Mouse (Mus musculus) lung, embryonic 14.5 days (tissue): ENCODE data around the gene Mxd1. TPM values are rescaled to one million over a fixed set of nuclear protein-coding genes. Genes with fewer than 3 reads are reported as not detected.

ENCODE experiments used
- ATAC-seq: fragments of 200-750 bp; cut with Nextera tagmentation; 2 replicates; pipeline ENCODE4 v1.8.0; 2017; ENCODE audit warnings: mild to moderate bottlenecking, moderate TSS enrichment, moderate library complexity; ENCODE audit not compliant: insufficient read depth
- DNase-seq: peaks from one replicate; pipeline ENCODE4 v3.0.0-alpha.2; 2015
- H3K27ac ChIP-seq: fragments of 300-500 bp; sonication (generic); 2 replicates; pipeline ENCODE4 v1.5.1; 2014; ENCODE audit warnings: low read depth, mild to moderate bottlenecking, moderate library complexity
- H3K27me3 ChIP-seq: fragments of 300-500 bp; sonication (generic); 2 replicates; pipeline ENCODE4 v1.6.1; 2014; ENCODE audit warnings: low read length, control low read depth; ENCODE audit not compliant: insufficient read depth
- H3K36me3 ChIP-seq: fragments of 300-500 bp; sonication (generic); 2 replicates; pipeline ENCODE4 v1.6.1; 2014; ENCODE audit warnings: control low read depth; ENCODE audit not compliant: insufficient read depth
- H3K4me1 ChIP-seq: fragments of 300-500 bp; sonication (generic); 2 replicates; pipeline ENCODE4 v1.6.1; 2014; ENCODE audit warnings: antibody characterized with exemption, control low read depth; ENCODE audit not compliant: insufficient read depth
- H3K4me2 ChIP-seq: fragments of 300-500 bp; sonication (generic); 2 replicates; pipeline ENCODE4 v1.6.1; 2014; ENCODE audit warnings: mild to moderate bottlenecking
- H3K4me3 ChIP-seq: fragments of 300-500 bp; sonication (generic); 2 replicates; pipeline ENCODE4 v1.5.1; 2014; ENCODE audit warnings: low read depth, low read length
- H3K9ac ChIP-seq: fragments of 300-500 bp; sonication (generic); 2 replicates; pipeline ENCODE4 v1.6.1; 2014
- H3K9me3 ChIP-seq: fragments of 300-500 bp; sonication (generic); 2 replicates; pipeline ENCODE4 v1.6.1; 2016; ENCODE audit warnings: low read depth, low read length, control low read depth
- CTCF ChIP-seq: IDR thresholded peaks from 2 replicates; pipeline ENCODE4 v1.5.1; 2016; ENCODE audit warnings: antibody characterized with exemption, low read depth
- WGBS: fragments of 180-500 bp; shearing (Covaris S2); extraction: QIAGEN DNeasy Blood & Tissue Kit; methylation state at CpG from one replicate; pipeline ENCODE4 v1.1.7; 2014; 5-methylcytosine and 5-hydroxymethylcytosine counted together
- polyA plus RNA-seq: library from polyadenylated mRNA; unstranded; fragments of >200 nt; fragmentation: Nextera tagmentation; extraction: Ambion mirVana; gene quantifications from 2 replicates; pipeline ENCODE4 v1.2.1, GENCODE M21; 2014

Gene Mxd1
- polyA plus RNA-seq, 1 experiment from 2014 or later, result 11.3 TPM

DNA sequence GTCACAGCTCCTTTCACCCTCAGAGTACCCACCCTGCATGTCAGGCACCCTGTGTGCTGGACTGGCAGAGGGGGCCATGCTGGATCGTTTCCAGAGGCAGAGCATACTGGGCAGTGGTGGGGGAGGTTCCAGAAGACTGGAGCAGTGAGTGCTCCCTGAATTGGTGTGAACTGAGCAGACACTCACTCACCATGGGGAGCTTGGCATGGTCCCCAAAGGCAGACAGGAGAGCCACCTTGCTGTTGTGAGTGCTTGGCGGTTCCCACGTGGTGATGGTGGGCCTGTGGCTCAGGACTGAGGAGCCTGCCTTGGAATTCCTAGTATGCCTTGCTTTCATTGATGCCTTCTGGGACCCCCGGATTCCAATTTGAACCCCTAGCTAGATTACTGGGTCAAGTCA lies 45.8 kb downstream of the Mxd1 start:
- Histone ChIP-seq H3K9ac (no peak overlapping the region), H3K4me3 (no peak overlapping the region), H3K4me2 (no peak overlapping the region), H3K9me3 (no peaks in the 10 kb centered on the region), H3K4me1 (no peaks in the 10 kb centered on the region), H3K36me3 (no peaks in the 10 kb centered on the region), H3K27ac (no peak overlapping the region), H3K27me3 (no peaks in the 10 kb centered on the region)
- ATAC-seq (no peak), DNase-seq (no peak)
- TF ChIP-seq CTCF, result no peak
- WGBS, result 83% methylated on average over 4 of the region's 4 CpGs

DNA sequence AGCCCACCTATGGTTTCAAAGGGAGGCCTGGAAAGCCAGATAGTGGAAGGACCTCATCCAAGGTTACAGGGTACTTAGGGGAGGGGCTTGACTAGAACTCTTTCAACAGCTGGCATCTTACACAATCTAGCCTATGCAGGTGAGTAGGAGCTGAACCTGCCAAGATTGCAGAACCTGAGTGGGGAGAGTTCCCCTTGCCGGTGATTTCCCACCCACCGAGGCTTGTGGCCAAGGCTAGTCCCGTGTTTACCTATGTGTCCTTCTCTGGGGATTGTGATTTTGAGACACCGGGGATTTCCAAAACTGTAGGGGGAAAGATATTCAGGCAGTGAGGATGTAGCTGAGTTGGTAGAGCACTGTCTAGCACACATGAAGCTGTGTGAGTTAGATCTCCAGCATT lies 53.7 kb downstream of the Mxd1 start:
- H3K4me3 ChIP-seq, result no peak overlapping the region
- no peaks in the 10 kb centered on the region for H3K36me3 ChIP-seq
- DNase-seq (no peak), ATAC-seq (no peak)
- no peaks in the 10 kb centered on the region for H3K27me3 ChIP-seq
- H3K27ac ChIP-seq, result no peak overlapping the region
- WGBS, result 77% methylated on average over 4 of the region's 4 CpGs
- H3K4me2 ChIP-seq, result no peak overlapping the region
- no peaks in the 10 kb centered on the region for H3K4me1 ChIP-seq
- no peak for TF ChIP-seq CTCF
- no peaks in the 10 kb centered on the region for H3K9me3 ChIP-seq
- H3K9ac ChIP-seq, result no peak overlapping the region

DNA sequence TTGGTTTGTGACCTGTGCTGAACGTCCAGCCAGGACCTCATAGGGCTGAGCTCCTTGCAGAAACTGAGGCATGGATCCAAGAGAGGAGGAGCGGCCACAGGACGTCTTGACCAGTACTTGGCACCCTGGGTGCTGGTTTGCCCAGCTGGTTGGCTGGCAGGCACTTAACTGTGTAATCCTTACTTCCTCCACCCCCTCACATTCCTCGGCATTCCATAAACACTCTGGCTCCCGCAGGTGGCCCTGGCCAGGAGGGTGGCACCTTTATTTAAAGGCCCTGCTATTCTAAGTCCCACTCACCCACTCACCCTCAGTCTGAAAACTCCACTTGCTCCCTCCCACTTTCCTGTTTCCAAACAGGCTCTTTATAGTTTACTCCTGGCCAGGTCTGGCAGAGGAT lies 58.2 kb downstream of the Mxd1 start:
- Histone ChIP-seq H3K4me1 (no peaks in the 10 kb centered on the region), H3K9ac (no peak overlapping the region), H3K27ac (no peak overlapping the region), H3K36me3 (no peaks in the 10 kb centered on the region), H3K4me2 (no peak overlapping the region), H3K4me3 (no peak overlapping the region), H3K27me3 (no peaks in the 10 kb centered on the region), H3K9me3 (no peaks in the 10 kb centered on the region)
- TF ChIP-seq CTCF, result no peak
- 31% methylated on average over 5 of the region's 5 CpGs for WGBS
- DNase-seq (no peak), ATAC-seq (peak; percentile 38; the same call in 1 of the 2 replicates)

DNA sequence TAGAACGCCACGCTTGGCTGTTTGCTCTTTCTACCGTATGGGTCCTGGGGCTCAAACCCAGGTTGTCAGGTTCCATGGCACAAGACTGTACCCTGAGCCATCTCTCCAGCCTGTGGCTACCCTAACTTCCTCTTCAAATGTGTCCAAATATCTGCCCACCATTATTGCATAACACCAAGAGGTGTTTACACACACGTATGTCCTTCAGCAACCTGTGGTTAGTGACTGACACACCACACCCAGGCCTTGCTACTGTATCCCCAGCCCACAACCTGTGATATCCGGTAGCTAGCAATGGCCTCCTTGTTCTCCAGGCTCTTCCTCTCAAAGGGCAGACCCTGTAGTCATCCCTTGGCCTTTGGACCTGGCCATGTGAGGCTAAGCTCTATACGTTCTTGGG lies 59.7 kb downstream of the Mxd1 start:
- TF ChIP-seq CTCF, result no peak
- Histone ChIP-seq H3K4me1 (no peaks in the 10 kb centered on the region), H3K9me3 (no peaks in the 10 kb centered on the region), H3K4me2 (no peak overlapping the region), H3K27ac (no peak overlapping the region), H3K36me3 (no peaks in the 10 kb centered on the region), H3K4me3 (no peak overlapping the region), H3K27me3 (no peaks in the 10 kb centered on the region), H3K9ac (no peak overlapping the region)
- no peak for DNase-seq
- no peak for ATAC-seq
- WGBS, result 86% methylated on average over 6 of the region's 6 CpGs

DNA sequence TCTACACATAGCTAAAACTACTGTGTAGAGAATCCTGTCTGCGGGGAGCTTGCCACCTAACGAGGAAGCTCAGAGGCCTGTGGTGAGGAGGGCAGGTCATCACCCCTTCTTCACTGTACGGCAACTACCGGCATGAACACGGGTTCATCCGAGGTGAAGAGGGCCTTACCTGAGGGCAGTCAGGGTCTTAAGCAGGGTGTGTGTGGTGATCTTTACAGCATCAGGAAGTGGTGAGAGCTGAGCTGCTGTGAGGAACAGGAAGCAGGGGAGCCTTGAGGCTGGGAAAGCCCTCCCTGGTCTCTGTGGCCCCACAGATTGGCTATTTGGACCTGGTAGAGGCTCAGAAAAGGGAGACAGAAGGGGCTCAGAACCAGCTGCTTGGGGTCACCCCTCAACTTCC lies 61.5 kb downstream of the Mxd1 start:
- no peak for DNase-seq
- no peak overlapping the region for H3K9ac ChIP-seq
- no peak for ATAC-seq
- H3K36me3 ChIP-seq, result no peaks in the 10 kb centered on the region
- H3K4me2 ChIP-seq, result no peak overlapping the region
- no peaks in the 10 kb centered on the region for H3K9me3 ChIP-seq
- 71% methylated on average over 6 of the region's 6 CpGs for WGBS
- TF ChIP-seq CTCF, result no peak
- no peaks in the 10 kb centered on the region for H3K27me3 ChIP-seq
- no peaks in the 10 kb centered on the region for H3K4me1 ChIP-seq
- no peak overlapping the region for H3K27ac ChIP-seq
- H3K4me3 ChIP-seq, result no peak overlapping the region

DNA sequence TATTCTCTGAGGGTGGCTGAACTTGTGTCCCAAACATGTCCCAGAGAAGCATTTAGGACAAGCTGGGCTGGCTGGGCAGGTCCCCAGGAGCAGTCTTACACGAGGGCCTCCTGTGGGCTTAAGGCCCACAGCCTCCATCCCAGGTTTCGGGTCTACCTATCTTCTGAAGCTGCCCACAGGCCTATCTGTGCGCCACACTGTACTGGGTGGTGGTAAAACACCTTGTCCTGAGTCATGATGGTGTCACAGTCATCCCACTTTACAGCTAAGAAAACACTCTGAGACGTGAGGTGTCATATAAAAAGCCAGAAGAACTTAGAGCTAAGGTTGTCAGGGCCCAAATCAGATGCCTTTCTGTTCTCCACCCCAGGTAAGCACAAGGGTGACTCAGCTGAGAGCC lies 62.7 kb downstream of the Mxd1 start:
- no peak for DNase-seq
- Histone ChIP-seq H3K36me3 (no peaks in the 10 kb centered on the region), H3K4me2 (no peak overlapping the region), H3K27ac (no peak overlapping the region), H3K4me3 (no peak overlapping the region), H3K9me3 (no peaks in the 10 kb centered on the region), H3K4me1 (no peaks in the 10 kb centered on the region), H3K9ac (no peak overlapping the region), H3K27me3 (no peaks in the 10 kb centered on the region)
- 73% methylated on average over 4 of the region's 4 CpGs for WGBS
- no peak for TF ChIP-seq CTCF
- ATAC-seq, result no peak

DNA sequence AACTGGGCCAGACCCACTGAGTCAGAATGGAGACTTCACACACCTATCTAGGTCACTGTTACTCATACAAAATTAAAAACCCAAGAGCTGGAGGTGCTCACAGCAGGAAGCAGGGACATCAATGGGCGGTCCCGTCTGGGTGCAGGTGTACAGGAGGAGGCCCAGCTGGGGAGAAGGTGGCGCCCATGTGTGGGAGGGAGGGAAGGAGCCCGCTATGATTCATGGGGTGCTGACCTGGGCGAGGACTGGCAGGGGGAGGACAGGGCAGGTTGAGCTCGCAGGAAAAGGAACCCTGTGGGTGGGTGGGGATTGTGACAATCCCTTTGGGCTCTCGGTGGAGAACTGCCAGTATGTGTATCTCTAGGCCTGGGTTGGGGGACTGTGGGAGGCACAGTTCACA lies 63.7 kb downstream of the Mxd1 start:
- TF ChIP-seq CTCF, result no peak
- Histone ChIP-seq H3K9me3 (no peaks in the 10 kb centered on the region), H3K27ac (no peak overlapping the region), H3K4me2 (no peak overlapping the region), H3K36me3 (no peaks in the 10 kb centered on the region), H3K4me1 (peaks cover 2% of the 10 kb centered on the region), H3K9ac (no peak overlapping the region), H3K4me3 (no peak overlapping the region), H3K27me3 (no peaks in the 10 kb centered on the region)
- WGBS, result 51% methylated on average over 7 of the region's 7 CpGs
- ATAC-seq, result no peak
- no peak for DNase-seq

DNA sequence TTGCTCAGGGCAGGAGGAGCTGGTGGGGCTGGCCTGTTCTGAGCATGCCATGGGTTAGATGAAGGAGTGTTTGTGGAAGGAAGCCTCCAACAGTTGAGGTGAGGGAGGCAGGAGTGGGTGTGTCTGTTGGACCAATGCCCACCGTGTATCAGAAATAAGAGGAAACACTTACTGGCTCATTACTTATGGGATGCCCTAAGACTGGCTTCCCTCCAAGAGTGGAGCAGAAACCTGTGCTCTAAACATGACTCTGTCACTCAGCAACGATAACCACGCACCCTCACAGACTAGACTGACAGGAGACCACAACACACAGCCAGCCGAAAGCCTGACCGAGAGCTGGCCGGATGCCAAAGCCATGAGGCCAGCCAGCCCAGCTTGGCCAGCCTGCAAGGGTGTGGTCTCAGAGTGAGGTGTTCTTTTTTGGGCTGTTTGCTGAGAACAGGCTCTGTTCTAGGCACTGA lies 69.0 kb downstream of the Mxd1 start:
- Histone ChIP-seq H3K9me3 (no peaks in the 10 kb centered on the region), H3K4me1 (peaks cover 12% of the 10 kb centered on the region), H3K4me3 (no peak overlapping the region), H3K27ac (peak overlapping the region; percentile 59), H3K36me3 (no peaks in the 10 kb centered on the region), H3K4me2 (no peak overlapping the region), H3K27me3 (no peaks in the 10 kb centered on the region), H3K9ac (no peak overlapping the region)
- DNase-seq (peak; percentile 81), ATAC-seq (peak; percentile 74; the same call in 1 of the 2 replicates)
- TF ChIP-seq CTCF, result no peak
- WGBS, result 11% methylated on average over 6 of the region's 6 CpGs
